In genomic region chr4:153442522-153442921, GRCm38 (mm10) we compare ENCODE assay signal across 23 mouse cellular contexts.
"Had no signal": no experiment of that assay in that cellular context is flagged by ENCODE, and none has a peak within 500 bp of the region (broad histone marks: within the 10 kb centered on the region; RNA-seq: fewer than 3 reads in every experiment).

No protein-coding gene starts in this region.

- DNase-seq: kidney, adult 9 months; kidney, postnatal 14 days; kidney, postnatal 4 days; layer of hippocampus, adult 9-11 months; layer of hippocampus, postnatal 36 days; liver; lung, adult 18-20 months; lung, postnatal 10 days; lung, postnatal 36 days; retina, postnatal 1 day; right cerebral cortex, postnatal 25 days; spleen, adult 18-20 months; thymus, postnatal 25 days had no signal

- H3K27ac ChIP-seq: limb, embryonic 10.5 days; limb, embryonic 13.5 days; liver, embryonic 12.5 days; liver, embryonic 15.5 days; lung, embryonic 15.5 days; midbrain, embryonic 12.5 days; midbrain, embryonic 15.5 days; neural tube, embryonic 12.5 days; neural tube, embryonic 15.5 days; stomach, embryonic 15.5 days had no signal

- H3K4me1 ChIP-seq: limb, embryonic 13.5 days; liver, embryonic 12.5 days; liver, embryonic 15.5 days; lung, embryonic 15.5 days; stomach, embryonic 15.5 days had no signal

- H3K4me3 ChIP-seq: limb, embryonic 10.5 days; limb, embryonic 13.5 days; liver, embryonic 12.5 days; liver, embryonic 15.5 days; lung, embryonic 15.5 days; midbrain, embryonic 12.5 days; midbrain, embryonic 15.5 days; neural tube, embryonic 12.5 days; neural tube, embryonic 15.5 days; stomach, embryonic 15.5 days had no signal
